Mouse (Mus musculus): Measurements from ENCODE around the gene Lpin1. TPM values are rescaled to one million over a fixed set of nuclear protein-coding genes. Genes with fewer than 3 reads are reported as not detected.

Gene Lpin1
- polyA plus RNA-seq, 1 experiment = 38.6 TPM

GRCm38 (mm10) chr12:16591453-16592200 is 19.1 kb downstream of the Lpin1 start:
- no peak overlapping the region for H3K27ac ChIP-seq (ENCODE audit: insufficient read depth, low read length)
- DNase-seq = peak; percentile 85 to 90
- TF ChIP-seq CTCF (IDR thresholded peaks at IDR 0.05; ENCODE audit: borderline replicate concordance, insufficient read depth, low read depth, low read length) = no peak
- peak; percentile 15; the same call in 1 of the 2 replicates for TF ChIP-seq POLR2A (IDR thresholded peaks at IDR 0.05; ENCODE audit: borderline replicate concordance, insufficient read depth, low read length)
- WGBS = 13% methylated on average over 15 of the region's 15 CpGs
- 0 out of 2 replicates have a peak, but pooled peaks cover 3% of the 10 kb centered on the region for H3K4me1 ChIP-seq (ENCODE audit: control insufficient read depth, insufficient read depth, low read length)
- H3K27me3 ChIP-seq (ENCODE audit: control insufficient read depth, insufficient read depth, low read length) = no peaks in the 10 kb centered on the region
- peak overlapping the region; percentile 90 for H3K4me3 ChIP-seq (replicated peaks; ENCODE audit: insufficient read depth, low read depth, low read length)

GRCm38 (mm10) chr12:16589966-16590365 is 20.8 kb downstream of the Lpin1 start:
- TF ChIP-seq POLR2A (IDR thresholded peaks at IDR 0.05; ENCODE audit: borderline replicate concordance, insufficient read depth, low read length) = no peak
- TF ChIP-seq CTCF (IDR thresholded peaks at IDR 0.05; ENCODE audit: borderline replicate concordance, insufficient read depth, low read depth, low read length) = no peak
- no peak for DNase-seq
- H3K27ac ChIP-seq (ENCODE audit: insufficient read depth, low read length) = no peak overlapping the region
- peaks cover 6% of the 10 kb centered on the region for H3K4me1 ChIP-seq (ENCODE audit: control insufficient read depth, insufficient read depth, low read length)
- H3K4me3 ChIP-seq (replicated peaks; ENCODE audit: insufficient read depth, low read depth, low read length) = peak overlapping the region; percentile 64
- 29% methylated on average over 4 of the region's 4 CpGs for WGBS
- no peaks in the 10 kb centered on the region for H3K27me3 ChIP-seq (ENCODE audit: control insufficient read depth, insufficient read depth, low read length)

- DNase-seq = peak; percentile 90
- Histone ChIP-seq H3K27me3 (ENCODE audit: control insufficient read depth, insufficient read depth, low read length) (no peaks in the 10 kb centered on the region), H3K4me3 (replicated peaks; ENCODE audit: insufficient read depth, low read depth, low read length) (peak overlapping the region; percentile 90), H3K27ac (ENCODE audit: insufficient read depth, low read length) (peak overlapping the region; percentile 83), H3K4me1 (ENCODE audit: control insufficient read depth, insufficient read depth, low read length) (peaks cover 6% of the 10 kb centered on the region)
- under 1% methylated on average over 36 of the region's 36 CpGs for WGBS
- TF ChIP-seq POLR2A (IDR thresholded peaks at IDR 0.05; ENCODE audit: borderline replicate concordance, insufficient read depth, low read length) (peak; percentile 75), CTCF (IDR thresholded peaks at IDR 0.05; ENCODE audit: borderline replicate concordance, insufficient read depth, low read depth, low read length) (no peak)
Observed at GRCm38 (mm10) chr12:16589204-16589949, 21.4 kb downstream of the Lpin1 start.

GRCm38 (mm10) chr12:16588396-16589042 is 22.2 kb downstream of the Lpin1 start:
- 9% methylated on average over 7 of the region's 7 CpGs for WGBS
- Histone ChIP-seq H3K4me1 (ENCODE audit: control insufficient read depth, insufficient read depth, low read length) (peaks cover 6% of the 10 kb centered on the region), H3K27ac (ENCODE audit: insufficient read depth, low read length) (no peak overlapping the region), H3K4me3 (replicated peaks; ENCODE audit: insufficient read depth, low read depth, low read length) (peak overlapping the region; percentile 90), H3K27me3 (ENCODE audit: control insufficient read depth, insufficient read depth, low read length) (no peaks in the 10 kb centered on the region)
- DNase-seq = peak; percentile 42 to 58
- TF ChIP-seq CTCF (IDR thresholded peaks at IDR 0.05; ENCODE audit: borderline replicate concordance, insufficient read depth, low read depth, low read length) = no peak
- TF ChIP-seq POLR2A (IDR thresholded peaks at IDR 0.05; ENCODE audit: borderline replicate concordance, insufficient read depth, low read length) = 0 out of 2 replicates have a peak, but pooled peaks have one; percentile 18

- 76% methylated on average over 5 of the region's 5 CpGs for WGBS
- H3K27me3 ChIP-seq (ENCODE audit: control insufficient read depth, insufficient read depth, low read length) = no peaks in the 10 kb centered on the region
- peaks cover 8% of the 10 kb centered on the region for H3K4me1 ChIP-seq (ENCODE audit: control insufficient read depth, insufficient read depth, low read length)
- no peak for DNase-seq
- TF ChIP-seq POLR2A (IDR thresholded peaks at IDR 0.05; ENCODE audit: borderline replicate concordance, insufficient read depth, low read length) (no peak), CTCF (IDR thresholded peaks at IDR 0.05; ENCODE audit: borderline replicate concordance, insufficient read depth, low read depth, low read length) (no peak)
- no peak overlapping the region for H3K27ac ChIP-seq (ENCODE audit: insufficient read depth, low read length)
- H3K4me3 ChIP-seq (replicated peaks; ENCODE audit: insufficient read depth, low read depth, low read length) = peak overlapping the region; percentile 32
Observed at GRCm38 (mm10) chr12:16587767-16588166, 23.0 kb downstream of the Lpin1 start.

- Histone ChIP-seq H3K27ac (ENCODE audit: insufficient read depth, low read length) (no peak overlapping the region), H3K4me3 (replicated peaks; ENCODE audit: insufficient read depth, low read depth, low read length) (no peak overlapping the region), H3K27me3 (ENCODE audit: control insufficient read depth, insufficient read depth, low read length) (no peaks in the 10 kb centered on the region), H3K4me1 (ENCODE audit: control insufficient read depth, insufficient read depth, low read length) (peaks cover 9% of the 10 kb centered on the region)
- no peak for DNase-seq
- no peak for TF ChIP-seq CTCF (IDR thresholded peaks at IDR 0.05; ENCODE audit: borderline replicate concordance, insufficient read depth, low read depth, low read length)
- TF ChIP-seq POLR2A (IDR thresholded peaks at IDR 0.05; ENCODE audit: borderline replicate concordance, insufficient read depth, low read length) = no peak
- WGBS = 57% methylated on average over 2 of the region's 2 CpGs
Observed at GRCm38 (mm10) chr12:16587111-16587510, 23.7 kb downstream of the Lpin1 start.

- 51% methylated on average over 3 of the region's 3 CpGs for WGBS
- Histone ChIP-seq H3K4me3 (replicated peaks; ENCODE audit: insufficient read depth, low read depth, low read length) (no peak overlapping the region), H3K27me3 (ENCODE audit: control insufficient read depth, insufficient read depth, low read length) (no peaks in the 10 kb centered on the region), H3K4me1 (ENCODE audit: control insufficient read depth, insufficient read depth, low read length) (peaks cover 7% of the 10 kb centered on the region), H3K27ac (ENCODE audit: insufficient read depth, low read length) (no peak overlapping the region)
- DNase-seq = no peak
- TF ChIP-seq CTCF (IDR thresholded peaks at IDR 0.05; ENCODE audit: borderline replicate concordance, insufficient read depth, low read depth, low read length) (no peak), POLR2A (IDR thresholded peaks at IDR 0.05; ENCODE audit: borderline replicate concordance, insufficient read depth, low read length) (no peak)
Observed at GRCm38 (mm10) chr12:16584964-16585363, 25.8 kb downstream of the Lpin1 start.

All from cerebellum, adult 2 months (tissue).